Mouse (Mus musculus): ENCODE results near the gene Gsc2. TPM values are rescaled to one million over a fixed set of nuclear protein-coding genes. Genes with fewer than 3 reads are reported as not detected.

Gsc2 gene
- polyA plus RNA-seq, 1 experiment from 2014 or later, result not detected

- Histone ChIP-seq H3K79me2 (ENCODE audit: inconsistent target) (peaks cover 21% of the 10 kb centered on the region), H3K4me3 (ENCODE audit: inconsistent target) (no peak within 1 kb of the TSS), H3K36me3 (ENCODE audit: inconsistent target) (no peaks in the 10 kb centered on the region), H3K27ac (no peak within 1 kb of the TSS)
- WGBS (ENCODE audit: missing documents), result 93% methylated on average over 2 of the region's 2 CpGs
Measured at GRCm38 (mm10) chr16:17893923-17894322, 20.9 kb downstream of the Gsc2 start, which contains the start of gene Tssk1. Gene Tssk1 (plus strand): TSS chr16:17894223.

GRCm38 (mm10) chr16:17892606-17893005 lies 22.3 kb downstream of the Gsc2 start:
- H3K36me3 ChIP-seq (ENCODE audit: inconsistent target), result no peaks in the 10 kb centered on the region
- H3K4me3 ChIP-seq (ENCODE audit: inconsistent target), result no peak overlapping the region
- H3K79me2 ChIP-seq (ENCODE audit: inconsistent target), result peaks cover 34% of the 10 kb centered on the region
- WGBS (ENCODE audit: missing documents), result 52% methylated on average over 3 of the region's 3 CpGs
- H3K27ac ChIP-seq, result no peak overlapping the region

DNA sequence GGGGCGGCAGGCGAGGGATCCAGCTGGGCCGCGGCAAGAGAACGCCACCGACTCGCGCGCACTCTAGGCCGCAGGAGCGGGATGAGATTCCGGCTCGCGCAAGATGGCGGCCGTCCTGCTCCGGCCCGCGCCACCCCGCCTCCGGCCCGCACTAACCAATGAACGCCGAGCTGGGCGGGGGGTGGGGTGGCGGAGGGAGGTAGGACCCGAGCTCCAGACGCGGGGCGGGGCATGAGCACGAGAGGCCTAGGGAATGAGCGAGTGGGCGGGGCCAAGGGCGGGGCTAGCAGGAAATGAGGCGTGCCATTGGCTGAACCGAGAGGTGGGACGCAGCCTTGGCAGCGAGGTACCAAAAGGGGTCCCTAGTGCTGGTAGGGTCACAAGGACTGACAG lies 23.3 kb downstream of the Gsc2 start, which contains the start of gene Gm20518:
Gene Gm20518 (minus strand): TSS at position 105 of the 393 bp plus-strand sequence.
- H3K4me3 ChIP-seq (ENCODE audit: inconsistent target), result peak within 1 kb of the TSS; percentile 55
- H3K79me2 ChIP-seq (ENCODE audit: inconsistent target), result peaks cover 45% of the 10 kb centered on the region
- H3K36me3 ChIP-seq (ENCODE audit: inconsistent target), result no peaks in the 10 kb centered on the region
- under 1% methylated on average over 23 of the region's 38 CpGs for WGBS (ENCODE audit: missing documents)
- no peak within 1 kb of the TSS for H3K27ac ChIP-seq

- Histone ChIP-seq H3K4me3 (ENCODE audit: inconsistent target) (peak overlapping the region; percentile 55), H3K79me2 (ENCODE audit: inconsistent target) (peaks cover 50% of the 10 kb centered on the region), H3K27ac (no peak overlapping the region), H3K36me3 (ENCODE audit: inconsistent target) (no peaks in the 10 kb centered on the region)
- 0% methylated on average over 40 of the region's 44 CpGs for WGBS (ENCODE audit: missing documents)
Measured at GRCm38 (mm10) chr16:17890917-17891566, 23.8 kb downstream of the Gsc2 start.

DNA sequence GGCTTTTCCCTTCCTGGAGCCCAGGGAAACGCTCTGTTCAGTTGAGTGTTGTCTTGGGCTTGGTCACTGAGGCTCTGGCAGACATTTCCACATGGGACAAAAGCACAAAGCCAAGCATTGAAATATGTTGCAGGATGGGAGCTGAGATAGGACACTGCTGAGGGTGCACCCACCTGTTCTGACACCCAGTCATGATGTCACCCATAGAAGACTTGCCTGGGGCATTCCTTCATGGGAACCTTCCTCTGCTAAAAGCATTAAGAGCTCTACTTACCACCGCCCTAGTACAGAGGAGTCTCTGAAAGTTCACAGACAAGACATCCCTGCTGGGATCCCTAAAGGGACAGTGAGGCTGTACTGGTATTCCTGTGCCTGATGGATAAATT lies 24.5 kb downstream of the Gsc2 start:
- no peak overlapping the region for H3K27ac ChIP-seq

GRCm38 (mm10) chr16:17889689-17890341 lies 25.0 kb downstream of the Gsc2 start:
- 87% methylated on average over 5 of the region's 6 CpGs for WGBS (ENCODE audit: missing documents)
- H3K27ac ChIP-seq, result no peak overlapping the region
- H3K4me3 ChIP-seq (ENCODE audit: inconsistent target), result no peak overlapping the region
- peaks cover 62% of the 10 kb centered on the region for H3K79me2 ChIP-seq (ENCODE audit: inconsistent target)
- no peaks in the 10 kb centered on the region for H3K36me3 ChIP-seq (ENCODE audit: inconsistent target)

More for the DNA sequence above, 24.5 kb downstream of the Gsc2 start:
- WGBS (ENCODE audit: missing documents), result 82% methylated on average over 2 of the region's 2 CpGs
- Histone ChIP-seq H3K4me3 (ENCODE audit: inconsistent target) (peak overlapping the region; percentile 55), H3K36me3 (ENCODE audit: inconsistent target) (no peaks in the 10 kb centered on the region), H3K79me2 (ENCODE audit: inconsistent target) (peaks cover 57% of the 10 kb centered on the region)

DNA sequence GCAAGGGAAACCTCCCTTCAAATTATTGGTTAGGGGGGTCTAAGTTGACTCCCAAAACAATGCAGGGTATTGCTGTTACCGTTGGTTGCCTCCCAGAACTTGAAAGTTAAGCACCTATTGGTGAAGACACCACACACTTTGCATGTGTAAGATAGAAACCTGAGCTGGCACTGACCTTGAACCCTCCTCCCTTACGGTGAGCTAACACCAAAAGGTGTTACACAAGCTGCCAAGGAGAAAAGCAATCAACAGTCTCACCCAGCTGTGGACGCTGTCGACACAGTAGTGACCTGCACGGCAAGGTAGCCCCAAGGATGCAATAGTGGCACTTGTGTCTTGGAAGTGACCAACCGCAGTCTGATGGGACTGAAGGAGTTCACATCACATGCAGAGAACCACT lies 30.7 kb downstream of the Gsc2 start:
- H3K36me3 ChIP-seq (ENCODE audit: inconsistent target), result no peaks in the 10 kb centered on the region

GRCm38 (mm10) chr16:17882196-17882595 lies 32.7 kb downstream of the Gsc2 start:
- no peak overlapping the region for H3K27ac ChIP-seq
- peaks cover 100% of the 10 kb centered on the region for H3K79me2 ChIP-seq (ENCODE audit: inconsistent target)
- no peaks in the 10 kb centered on the region for H3K36me3 ChIP-seq (ENCODE audit: inconsistent target)
- H3K4me3 ChIP-seq (ENCODE audit: inconsistent target), result no peak overlapping the region

More for the DNA sequence above, 30.7 kb downstream of the Gsc2 start:
- peaks cover 100% of the 10 kb centered on the region for H3K79me2 ChIP-seq (ENCODE audit: inconsistent target)
- WGBS (ENCODE audit: missing documents), result 96% methylated on average over 6 of the region's 6 CpGs
- no peak overlapping the region for H3K4me3 ChIP-seq (ENCODE audit: inconsistent target)
- no peak overlapping the region for H3K27ac ChIP-seq

DNA sequence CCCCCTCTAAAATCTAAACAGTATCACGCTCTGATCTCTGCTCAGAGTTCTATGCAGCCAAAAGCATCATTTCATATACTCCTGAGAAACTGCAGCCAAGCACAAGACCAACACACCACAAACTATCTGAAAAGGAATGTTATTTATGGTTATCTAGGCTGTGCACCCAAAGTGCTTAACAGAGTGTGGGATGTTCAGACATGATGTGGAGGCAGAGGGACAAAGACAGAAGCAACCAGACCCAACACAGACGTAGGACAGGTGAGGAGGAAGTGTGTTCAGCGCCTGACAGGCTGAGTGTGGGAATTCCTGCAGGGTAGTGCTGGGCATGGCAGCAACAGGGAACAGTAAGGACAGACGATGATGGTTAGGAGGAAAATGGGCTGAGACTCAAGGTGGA lies 35.3 kb downstream of the Gsc2 start:
- Histone ChIP-seq H3K4me3 (ENCODE audit: inconsistent target) (no peak overlapping the region), H3K36me3 (ENCODE audit: inconsistent target) (no peaks in the 10 kb centered on the region), H3K27ac (no peak overlapping the region), H3K79me2 (ENCODE audit: inconsistent target) (peaks cover 100% of the 10 kb centered on the region)
- WGBS (ENCODE audit: missing documents), result 98% methylated on average over 4 of the region's 4 CpGs

DNA sequence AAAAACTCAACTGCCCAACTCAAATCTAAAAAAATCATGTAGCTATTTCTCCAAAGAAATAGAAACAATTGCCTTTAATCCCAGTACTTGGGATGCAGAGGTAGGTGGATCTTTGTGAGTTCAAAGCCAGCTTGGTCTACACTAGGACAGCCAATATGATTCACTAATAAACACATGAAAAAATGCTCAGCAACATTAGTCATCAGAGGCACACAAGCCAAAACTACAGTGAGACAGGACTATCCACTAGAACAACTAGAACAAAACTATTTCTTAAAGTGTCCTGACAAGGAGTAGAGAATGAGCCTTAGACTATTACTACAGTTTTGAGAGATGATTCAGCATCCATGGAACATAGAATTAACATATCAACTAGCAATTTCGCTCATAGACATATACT lies 38.8 kb downstream of the Gsc2 start:
- 0 out of 2 replicates have a peak, but pooled peaks cover 3% of the 10 kb centered on the region for H3K36me3 ChIP-seq (ENCODE audit: inconsistent target)
- 92% methylated on average over 1 of the region's 1 CpGs for WGBS (ENCODE audit: missing documents)

DNA sequence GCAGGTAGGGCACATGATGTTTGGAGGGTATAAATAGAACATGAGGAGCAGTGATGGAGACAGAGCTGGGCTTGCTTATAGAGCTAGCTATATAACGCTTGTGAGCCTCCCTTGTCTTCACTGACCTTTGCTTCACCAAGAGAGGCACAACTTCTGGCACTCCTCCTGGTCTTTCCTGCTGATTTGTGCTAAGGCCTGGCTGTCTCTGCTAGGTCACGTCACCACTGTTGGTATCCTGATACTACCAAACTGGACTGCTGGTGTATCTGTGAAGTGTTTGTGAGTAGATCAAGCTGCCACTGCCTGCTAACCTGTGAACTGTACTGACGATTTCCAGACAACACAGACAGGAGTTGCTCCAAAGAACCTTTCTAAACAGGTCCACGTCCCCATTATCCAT lies 39.7 kb downstream of the Gsc2 start:
- H3K36me3 ChIP-seq (ENCODE audit: inconsistent target), result 0 out of 2 replicates have a peak, but pooled peaks cover 3% of the 10 kb centered on the region

More for the DNA sequence above, 38.8 kb downstream of the Gsc2 start:
- H3K79me2 ChIP-seq (ENCODE audit: inconsistent target), result peaks cover 80% of the 10 kb centered on the region
- no peak overlapping the region for H3K4me3 ChIP-seq (ENCODE audit: inconsistent target)
- H3K27ac ChIP-seq, result no peak overlapping the region

GRCm38 (mm10) chr16:17872995-17873394 lies 41.9 kb downstream of the Gsc2 start:
- Histone ChIP-seq H3K36me3 (ENCODE audit: inconsistent target) (peaks cover 10% of the 10 kb centered on the region; the same call in 1 of the 2 replicates), H3K27ac (no peak overlapping the region)
- WGBS (ENCODE audit: missing documents), result 96% methylated on average over 4 of the region's 4 CpGs

More for the DNA sequence above, 39.7 kb downstream of the Gsc2 start:
- Histone ChIP-seq H3K4me3 (ENCODE audit: inconsistent target) (no peak overlapping the region), H3K79me2 (ENCODE audit: inconsistent target) (peaks cover 71% of the 10 kb centered on the region), H3K27ac (no peak overlapping the region)
- WGBS (ENCODE audit: missing documents), result 87% methylated on average over 4 of the region's 4 CpGs

DNA sequence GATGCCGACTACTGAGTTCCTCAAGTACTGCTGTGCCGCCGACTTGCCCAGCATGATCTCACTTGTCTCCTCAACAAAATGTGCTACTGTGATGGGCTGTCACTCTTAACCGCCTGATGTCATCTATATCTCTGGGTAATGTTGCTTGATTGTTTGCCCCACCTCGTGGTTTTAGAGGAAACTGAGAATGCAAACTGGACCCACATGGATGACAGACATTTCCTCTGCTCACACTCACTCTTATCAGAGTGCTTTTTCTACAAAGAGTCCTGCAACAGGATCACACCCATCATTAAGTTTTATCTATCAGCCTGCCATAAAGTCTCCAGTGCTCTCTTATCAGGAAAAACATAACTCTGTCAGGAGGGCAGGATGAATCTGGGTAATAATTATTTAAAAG lies 43.6 kb downstream of the Gsc2 start:
- WGBS (ENCODE audit: missing documents), result 71% methylated on average over 5 of the region's 5 CpGs
- H3K27ac ChIP-seq, result no peak overlapping the region
- peaks cover 31% of the 10 kb centered on the region for H3K79me2 ChIP-seq (ENCODE audit: inconsistent target)
- H3K36me3 ChIP-seq (ENCODE audit: inconsistent target), result peaks cover 10% of the 10 kb centered on the region; the same call in 1 of the 2 replicates
- no peak overlapping the region for H3K4me3 ChIP-seq (ENCODE audit: inconsistent target)

More at GRCm38 (mm10) chr16:17872995-17873394, 41.9 kb downstream of the Gsc2 start:
- Histone ChIP-seq H3K4me3 (ENCODE audit: inconsistent target) (no peak overlapping the region), H3K79me2 (ENCODE audit: inconsistent target) (peaks cover 49% of the 10 kb centered on the region)

- Histone ChIP-seq H3K79me2 (ENCODE audit: inconsistent target) (peaks cover 9% of the 10 kb centered on the region; the same call in 1 of the 2 replicates), H3K36me3 (ENCODE audit: inconsistent target) (peaks cover 7% of the 10 kb centered on the region; the same call in 1 of the 2 replicates), H3K27ac (no peak overlapping the region), H3K4me3 (ENCODE audit: inconsistent target) (no peak overlapping the region)
- 72% methylated on average over 5 of the region's 6 CpGs for WGBS (ENCODE audit: missing documents)
Measured at GRCm38 (mm10) chr16:17865770-17866169, 49.1 kb downstream of the Gsc2 start.

- H3K36me3 ChIP-seq (ENCODE audit: inconsistent target), result peaks cover 7% of the 10 kb centered on the region; the same call in 1 of the 2 replicates
- H3K27ac ChIP-seq, result no peak overlapping the region
- H3K4me3 ChIP-seq (ENCODE audit: inconsistent target), result no peak overlapping the region
- 33% methylated on average over 2 of the region's 2 CpGs for WGBS (ENCODE audit: missing documents)
- peaks cover 9% of the 10 kb centered on the region; the same call in 1 of the 2 replicates for H3K79me2 ChIP-seq (ENCODE audit: inconsistent target)
Measured at GRCm38 (mm10) chr16:17865293-17865692, 49.6 kb downstream of the Gsc2 start.
